Mouse (Mus musculus): Measurements from ENCODE around the gene Ckm. TPM values are rescaled to one million over a fixed set of nuclear protein-coding genes. Genes with fewer than 3 reads are reported as not detected.

Gene Ckm
- polyA plus RNA-seq (2016; fragmentation: Nextera tagmentation; extraction: Ambion mirVana): not detected in 2 replicates

DNA sequence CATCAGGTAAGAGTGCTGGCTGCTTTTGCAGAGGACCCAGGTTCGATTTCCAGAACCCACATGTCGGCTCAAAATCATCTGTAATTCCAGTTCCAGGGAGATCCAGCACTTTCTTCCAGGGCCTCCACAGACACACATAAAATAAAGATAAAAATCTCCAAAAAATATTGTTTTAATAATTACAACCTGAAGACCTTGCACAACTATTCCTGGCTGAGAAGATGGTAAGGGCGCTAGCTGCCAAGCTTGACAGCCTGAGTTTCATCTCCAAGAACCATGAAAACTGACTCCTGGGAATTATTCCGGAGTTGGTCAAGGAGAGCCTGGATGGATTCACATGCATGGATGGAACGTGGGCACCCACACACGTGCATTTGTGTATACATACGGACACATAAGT, at the start of gene Ckm:
Gene Ckm (plus strand): TSS at position 301 of the 400 bp plus-strand sequence.
- Histone ChIP-seq H3K27ac (replicated peaks) (peak within 1 kb of the TSS; percentile 53; the same call in 1 of the 2 replicates), H3K27me3 (ENCODE audit: low read depth, poor library complexity, severe bottlenecking) (peaks cover 75% of the 10 kb centered on the region), H3K4me3 (peak within 1 kb of the TSS; percentile 76), H3K36me3 (no peaks in the 10 kb centered on the region), H3K4me1 (peaks cover 22% of the 10 kb centered on the region), H3K9me3 (replicated peaks) (peaks cover 12% of the 10 kb centered on the region)
- WGBS: 52% methylated on average over 7 of the region's 7 CpGs
- no peak for DNase-seq (ENCODE audit: low spot score)

DNA sequence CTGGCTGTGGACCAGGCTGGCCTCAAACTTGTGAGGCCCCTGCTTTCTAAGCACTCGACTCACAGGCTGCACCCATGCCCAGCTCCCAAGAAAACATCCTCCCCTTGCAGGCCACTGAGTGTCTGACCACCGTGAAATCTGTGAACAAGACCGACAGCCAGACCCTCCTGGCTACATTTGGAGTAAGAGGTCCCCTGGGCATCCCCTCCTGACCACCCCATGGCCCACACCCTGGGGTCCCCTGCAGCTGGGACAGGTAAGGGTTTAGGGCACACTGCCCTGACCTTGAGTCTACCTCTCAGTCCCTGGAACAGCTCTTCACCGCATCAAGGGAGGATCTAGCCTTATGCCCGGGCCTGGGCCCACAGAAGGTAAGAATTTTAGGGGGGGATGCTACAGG, 49.6 kb upstream of the Ckm start:
- H3K9me3 ChIP-seq (replicated peaks): no peaks in the 10 kb centered on the region
- H3K27ac ChIP-seq (replicated peaks): no peak overlapping the region
- peaks cover 76% of the 10 kb centered on the region for H3K36me3 ChIP-seq
- H3K27me3 ChIP-seq (ENCODE audit: low read depth, poor library complexity, severe bottlenecking): no peaks in the 10 kb centered on the region
- H3K4me3 ChIP-seq: no peak overlapping the region
- WGBS: 87% methylated on average over 5 of the region's 5 CpGs
- DNase-seq (ENCODE audit: low spot score): no peak
- H3K4me1 ChIP-seq: peaks cover 20% of the 10 kb centered on the region

DNA sequence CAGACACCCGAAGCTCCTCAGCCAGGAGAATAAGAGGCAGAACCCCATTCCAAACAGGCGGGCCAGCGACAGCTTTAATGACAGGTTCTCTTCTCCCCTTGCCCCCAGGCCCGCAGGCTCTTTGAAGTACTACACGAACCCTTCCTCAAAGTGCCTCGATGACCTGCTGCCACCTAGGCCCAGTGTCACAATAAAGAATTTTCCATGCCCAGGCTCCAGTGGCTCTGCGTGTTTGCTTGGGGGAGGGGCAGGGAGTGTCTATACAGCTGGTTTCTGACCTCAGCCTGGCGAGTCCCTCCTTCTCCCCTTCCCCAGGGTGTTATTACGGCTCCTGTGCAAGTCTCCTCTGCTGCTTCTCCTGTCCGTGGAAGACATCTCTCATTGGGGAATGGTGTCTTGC, 48.3 kb upstream of the Ckm start:
- DNase-seq (ENCODE audit: low spot score): no peak
- H3K4me3 ChIP-seq: peak overlapping the region; percentile 2; the same call in 1 of the 2 replicates
- peaks cover 65% of the 10 kb centered on the region for H3K36me3 ChIP-seq
- H3K9me3 ChIP-seq (replicated peaks): no peaks in the 10 kb centered on the region
- no peaks in the 10 kb centered on the region for H3K27me3 ChIP-seq (ENCODE audit: low read depth, poor library complexity, severe bottlenecking)
- H3K4me1 ChIP-seq: peaks cover 33% of the 10 kb centered on the region
- 81% methylated on average over 10 of the region's 10 CpGs for WGBS
- H3K27ac ChIP-seq (replicated peaks): no peak overlapping the region

- Histone ChIP-seq H3K4me3 (peak overlapping the region; percentile 87), H3K27me3 (ENCODE audit: low read depth, poor library complexity, severe bottlenecking) (peaks cover 5% of the 10 kb centered on the region; the same call in 1 of the 2 replicates), H3K27ac (replicated peaks) (no peak overlapping the region), H3K36me3 (peaks cover 52% of the 10 kb centered on the region), H3K9me3 (replicated peaks) (no peaks in the 10 kb centered on the region), H3K4me1 (peaks cover 47% of the 10 kb centered on the region)
- DNase-seq (ENCODE audit: low spot score): no peak
- WGBS: 93% methylated on average over 25 of the region's 25 CpGs
These were observed 46.9 kb upstream of the Ckm start for GRCm38 (mm10) chr7:19357381-19358375.

DNA sequence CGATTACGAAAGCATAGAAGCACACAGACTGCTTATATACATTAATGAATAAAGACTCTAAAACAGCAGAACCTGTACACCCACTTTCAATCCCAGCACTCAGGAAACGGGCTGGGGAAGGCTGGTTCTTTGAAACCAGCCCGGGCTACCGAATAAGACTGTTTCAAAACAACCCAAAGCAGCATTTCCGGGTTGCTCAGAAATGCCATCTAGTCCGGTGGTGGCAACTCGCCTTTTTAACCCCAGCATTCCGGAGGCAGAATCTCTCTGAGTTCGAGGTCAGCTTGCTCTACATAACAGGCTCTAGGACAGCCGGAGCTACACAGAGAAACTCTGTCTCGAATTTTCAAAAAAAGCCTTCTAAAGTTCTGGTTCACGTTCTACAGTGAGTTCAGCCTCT, 45.9 kb upstream of the Ckm start:
- peaks cover 14% of the 10 kb centered on the region; the same call in 1 of the 2 replicates for H3K27me3 ChIP-seq (ENCODE audit: low read depth, poor library complexity, severe bottlenecking)
- peak overlapping the region; percentile 87 for H3K4me3 ChIP-seq
- 28% methylated on average over 13 of the region's 13 CpGs for WGBS
- DNase-seq (ENCODE audit: low spot score): no peak
- H3K27ac ChIP-seq (replicated peaks): peak overlapping the region; percentile 93
- H3K4me1 ChIP-seq: peaks cover 56% of the 10 kb centered on the region
- H3K36me3 ChIP-seq: peaks cover 42% of the 10 kb centered on the region
- H3K9me3 ChIP-seq (replicated peaks): no peaks in the 10 kb centered on the region

DNA sequence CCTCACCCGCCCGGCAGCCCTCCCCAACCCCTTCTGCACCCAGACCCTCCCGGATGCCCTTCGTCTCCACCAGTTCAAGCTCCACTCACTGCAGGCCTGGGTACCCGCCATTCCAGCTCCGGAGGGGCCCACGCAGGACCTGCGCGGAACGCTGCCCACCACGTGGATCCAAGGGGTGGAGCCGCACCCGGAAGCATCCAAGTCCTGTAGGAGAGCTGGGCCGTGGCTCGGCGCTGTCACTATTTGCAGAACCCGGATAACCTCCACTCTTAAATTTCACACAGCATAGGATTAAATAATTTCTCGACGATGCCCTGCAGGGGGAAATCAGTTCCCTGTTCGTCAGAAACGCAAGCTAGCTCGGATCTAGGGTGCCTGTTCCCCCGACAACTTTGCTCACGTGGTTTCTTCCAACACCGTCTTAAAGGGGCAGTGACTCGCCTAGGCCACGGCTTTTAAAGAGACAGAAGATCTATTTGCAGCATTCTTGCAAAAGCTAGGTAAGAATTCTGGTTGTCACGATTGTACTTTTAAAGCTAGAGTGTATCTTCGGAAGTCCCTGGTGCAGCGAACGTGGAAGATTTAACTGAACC, 45.2 kb upstream of the Ckm start, which contains the start of the genes Cd3eap and Ppp1r13l:
Gene Cd3eap (minus strand): TSS at position 185 of the 593 bp plus-strand sequence.
Gene Ppp1r13l (plus strand): TSS at position 451 of the 593 bp plus-strand sequence.
- H3K36me3 ChIP-seq: peaks cover 35% of the 10 kb centered on the region
- H3K27me3 ChIP-seq (ENCODE audit: low read depth, poor library complexity, severe bottlenecking): peaks cover 21% of the 10 kb centered on the region; the same call in 1 of the 2 replicates
- peak within 1 kb of the TSS; percentile 93 for H3K27ac ChIP-seq (replicated peaks)
- H3K9me3 ChIP-seq (replicated peaks): no peaks in the 10 kb centered on the region
- WGBS: under 1% methylated on average over 31 of the region's 31 CpGs
- H3K4me3 ChIP-seq: peak within 1 kb of the TSS; percentile 87
- DNase-seq (ENCODE audit: low spot score): peak; percentile 87
- H3K4me1 ChIP-seq: peaks cover 62% of the 10 kb centered on the region

GRCm38 (mm10) chr7:19359892-19360641, 44.5 kb upstream of the Ckm start:
- peak; percentile 82 for DNase-seq (ENCODE audit: low spot score)
- under 1% methylated on average over 44 of the region's 45 CpGs for WGBS
- peaks cover 21% of the 10 kb centered on the region; the same call in 1 of the 2 replicates for H3K27me3 ChIP-seq (ENCODE audit: low read depth, poor library complexity, severe bottlenecking)
- H3K27ac ChIP-seq (replicated peaks): peak overlapping the region; percentile 93
- H3K4me1 ChIP-seq: peaks cover 62% of the 10 kb centered on the region
- peak overlapping the region; percentile 87 for H3K4me3 ChIP-seq
- no peaks in the 10 kb centered on the region for H3K9me3 ChIP-seq (replicated peaks)
- peaks cover 28% of the 10 kb centered on the region for H3K36me3 ChIP-seq

DNA sequence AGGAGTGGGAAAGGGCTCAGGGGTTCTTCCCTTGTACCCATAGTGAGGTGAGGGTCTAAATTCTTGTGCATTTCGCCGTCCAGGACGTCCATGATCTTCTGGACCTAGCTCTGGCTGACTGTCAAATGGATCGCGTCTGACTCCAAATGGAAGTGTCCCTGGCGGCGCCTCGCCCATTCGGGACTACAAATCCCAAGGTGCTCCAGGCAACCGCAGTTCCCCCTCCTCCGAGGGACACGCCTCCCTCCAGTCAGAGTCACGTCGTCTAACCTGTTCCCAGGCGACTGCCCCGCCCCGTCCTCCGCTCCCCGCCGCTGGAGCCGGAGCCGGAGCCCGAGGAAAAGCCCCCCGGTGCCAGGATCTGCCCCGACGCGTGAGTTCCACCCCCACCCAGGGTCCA, 43.6 kb upstream of the Ckm start:
- peak; percentile 88 for DNase-seq (ENCODE audit: low spot score)
- no peaks in the 10 kb centered on the region for H3K9me3 ChIP-seq (replicated peaks)
- H3K27me3 ChIP-seq (ENCODE audit: low read depth, poor library complexity, severe bottlenecking): peaks cover 21% of the 10 kb centered on the region; the same call in 1 of the 2 replicates
- peaks cover 62% of the 10 kb centered on the region for H3K4me1 ChIP-seq
- WGBS: under 1% methylated on average over 27 of the region's 27 CpGs
- H3K27ac ChIP-seq (replicated peaks): peak overlapping the region; percentile 77
- peaks cover 22% of the 10 kb centered on the region for H3K36me3 ChIP-seq
- peak overlapping the region; percentile 87 for H3K4me3 ChIP-seq

- Histone ChIP-seq H3K36me3 (peaks cover 14% of the 10 kb centered on the region), H3K27ac (replicated peaks) (peak overlapping the region; percentile 77; the same call in 1 of the 2 replicates), H3K9me3 (replicated peaks) (no peaks in the 10 kb centered on the region), H3K4me1 (peaks cover 62% of the 10 kb centered on the region), H3K27me3 (ENCODE audit: low read depth, poor library complexity, severe bottlenecking) (peaks cover 21% of the 10 kb centered on the region; the same call in 1 of the 2 replicates), H3K4me3 (peak overlapping the region; percentile 87)
- WGBS: 15% methylated on average over 16 of the region's 16 CpGs
- peak; percentile 74 for DNase-seq (ENCODE audit: low spot score)
These were observed 42.9 kb upstream of the Ckm start for GRCm38 (mm10) chr7:19361720-19362119.

DNA sequence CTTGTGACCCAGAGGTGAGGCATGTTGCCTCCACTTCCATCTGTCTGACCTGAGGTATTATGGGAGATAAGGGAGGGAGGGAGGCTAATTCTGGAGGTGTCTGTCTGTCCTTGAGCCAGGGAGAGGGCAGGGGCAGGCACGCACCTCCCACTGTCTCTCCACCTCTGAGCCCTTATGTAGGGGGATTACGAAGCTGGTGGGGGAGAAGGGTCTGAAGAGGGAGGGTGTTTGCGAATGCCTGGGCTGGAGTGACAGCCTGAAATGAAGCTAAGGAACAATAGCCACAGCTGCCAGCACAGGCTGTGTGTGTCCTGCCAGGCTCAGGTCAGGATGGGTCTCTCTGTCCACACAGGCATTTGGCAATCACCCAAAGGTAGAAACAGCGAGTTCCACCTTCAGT, 42.3 kb upstream of the Ckm start:
- Histone ChIP-seq H3K9me3 (replicated peaks) (no peaks in the 10 kb centered on the region), H3K4me1 (peaks cover 62% of the 10 kb centered on the region), H3K36me3 (peaks cover 8% of the 10 kb centered on the region), H3K4me3 (peak overlapping the region; percentile 87), H3K27me3 (ENCODE audit: low read depth, poor library complexity, severe bottlenecking) (peaks cover 21% of the 10 kb centered on the region; the same call in 1 of the 2 replicates), H3K27ac (replicated peaks) (peak overlapping the region; percentile 77)
- 29% methylated on average over 4 of the region's 4 CpGs for WGBS
- DNase-seq (ENCODE audit: low spot score): no peak

DNA sequence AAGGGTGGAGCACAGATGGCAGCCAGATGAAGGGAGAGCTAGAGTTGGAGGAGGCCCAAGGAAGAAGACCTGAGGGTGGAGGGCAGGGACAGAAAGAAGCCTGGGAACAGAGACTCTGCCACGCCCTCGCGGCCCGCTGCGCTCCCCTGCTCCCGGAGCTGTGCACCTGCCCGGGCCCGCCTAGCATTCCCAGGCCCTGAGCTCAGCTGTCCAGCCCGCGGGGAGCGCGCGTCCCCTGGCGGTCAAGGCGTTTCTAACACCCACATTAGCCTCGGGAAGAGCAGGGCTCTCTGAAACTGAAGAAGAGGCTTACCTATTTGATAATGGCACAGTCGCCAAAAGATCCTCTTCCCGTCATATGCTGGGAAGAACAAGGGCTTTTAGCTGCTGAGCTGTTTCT, 40.7 kb upstream of the Ckm start:
- peaks cover 53% of the 10 kb centered on the region for H3K4me1 ChIP-seq
- H3K27ac ChIP-seq (replicated peaks): peak overlapping the region; percentile 57; the same call in 1 of the 2 replicates
- 5% methylated on average over 18 of the region's 18 CpGs for WGBS
- peak overlapping the region; percentile 29; the same call in 1 of the 2 replicates for H3K4me3 ChIP-seq
- H3K27me3 ChIP-seq (ENCODE audit: low read depth, poor library complexity, severe bottlenecking): peaks cover 29% of the 10 kb centered on the region
- peak; percentile 75 for DNase-seq (ENCODE audit: low spot score)
- no peaks in the 10 kb centered on the region for H3K36me3 ChIP-seq
- H3K9me3 ChIP-seq (replicated peaks): no peaks in the 10 kb centered on the region

DNA sequence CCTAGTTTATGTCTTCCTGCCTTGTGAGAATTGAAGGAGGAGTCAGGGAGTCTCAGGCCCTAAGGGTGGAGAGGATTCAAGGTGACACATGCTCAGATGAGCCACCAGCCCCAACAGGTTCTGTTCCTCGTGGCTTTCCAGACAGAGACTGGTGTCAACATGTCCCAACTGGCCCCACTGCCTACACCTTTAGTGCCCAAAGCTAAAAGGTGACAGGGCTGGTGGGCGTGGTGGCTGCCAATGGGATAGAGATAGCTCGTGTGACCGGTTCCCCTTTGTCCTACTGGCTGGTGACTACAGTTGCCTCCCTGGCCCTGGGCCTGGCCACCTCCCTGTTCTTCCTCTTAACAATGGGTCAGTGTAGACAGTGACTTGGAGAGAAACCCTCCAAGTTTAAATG, 39.2 kb upstream of the Ckm start:
- DNase-seq (ENCODE audit: low spot score): no peak
- Histone ChIP-seq H3K4me1 (peaks cover 54% of the 10 kb centered on the region), H3K9me3 (replicated peaks) (no peaks in the 10 kb centered on the region), H3K36me3 (0 out of 2 replicates have a peak, but pooled peaks cover 2% of the 10 kb centered on the region), H3K27ac (replicated peaks) (no peak overlapping the region), H3K27me3 (ENCODE audit: low read depth, poor library complexity, severe bottlenecking) (peaks cover 44% of the 10 kb centered on the region), H3K4me3 (no peak overlapping the region)
- WGBS: 83% methylated on average over 4 of the region's 4 CpGs

Measured in midbrain, embryonic 10.5 days (tissue).